Mouse (Mus musculus) olfactory bulb, adult 2 months (tissue): Measurements from ENCODE around the gene Hdhd3. TPM values are rescaled to one million over a fixed set of nuclear protein-coding genes. Genes with fewer than 3 reads are reported as not detected.

Experiments used
- H3K27ac ChIP-seq: fragments of 200-500 bp; 2 replicates; pipeline ENCODE4 v1.5.1; 2012; ENCODE audit warnings: low read depth, low read length; ENCODE audit not compliant: insufficient read depth
- H3K4me1 ChIP-seq: fragments of 200-500 bp; 2 replicates; pipeline ENCODE4 v1.6.1; 2012; ENCODE audit warnings: low read length; ENCODE audit not compliant: control insufficient read depth, insufficient read depth
- H3K4me3 ChIP-seq: fragments of 200-500 bp; 2 replicates; pipeline ENCODE4 v1.5.1; 2012; ENCODE audit warnings: mild to moderate bottlenecking, low read depth, low read length, moderate library complexity; ENCODE audit not compliant: insufficient read depth
- CTCF ChIP-seq: fragments of 200-500 bp; IDR thresholded peaks from 2 replicates; pipeline ENCODE4 v1.5.1; 2012; ENCODE audit warnings: low read depth, mild to moderate bottlenecking, low read length, moderate library complexity; ENCODE audit not compliant: insufficient read depth
- POLR2A ChIP-seq: fragments of 200-500 bp; IDR thresholded peaks from 2 replicates; pipeline ENCODE4 v1.6.1; 2012; ENCODE audit warnings: mild to moderate bottlenecking, low read depth, low read length, moderate library complexity; ENCODE audit not compliant: insufficient read depth
- WGBS: fragments of 180-500 bp; shearing (Covaris S2); methylation state at CpG from one replicate; pipeline ENCODE4 v1.1.7; 2018; 5-methylcytosine and 5-hydroxymethylcytosine counted together
- polyA plus RNA-seq: library from polyadenylated mRNA; stranded (reverse); fragments of >200 nt; gene quantifications from 2 replicates; pipeline ENCODE4 v1.2.4, GENCODE M21; 2012; ENCODE audit warnings: low replicate concordance; ENCODE audit not compliant: missing spikeins, insufficient read depth, insufficient read length

Gene Hdhd3
- polyA plus RNA-seq, 1 experiment, result not detected

DNA sequence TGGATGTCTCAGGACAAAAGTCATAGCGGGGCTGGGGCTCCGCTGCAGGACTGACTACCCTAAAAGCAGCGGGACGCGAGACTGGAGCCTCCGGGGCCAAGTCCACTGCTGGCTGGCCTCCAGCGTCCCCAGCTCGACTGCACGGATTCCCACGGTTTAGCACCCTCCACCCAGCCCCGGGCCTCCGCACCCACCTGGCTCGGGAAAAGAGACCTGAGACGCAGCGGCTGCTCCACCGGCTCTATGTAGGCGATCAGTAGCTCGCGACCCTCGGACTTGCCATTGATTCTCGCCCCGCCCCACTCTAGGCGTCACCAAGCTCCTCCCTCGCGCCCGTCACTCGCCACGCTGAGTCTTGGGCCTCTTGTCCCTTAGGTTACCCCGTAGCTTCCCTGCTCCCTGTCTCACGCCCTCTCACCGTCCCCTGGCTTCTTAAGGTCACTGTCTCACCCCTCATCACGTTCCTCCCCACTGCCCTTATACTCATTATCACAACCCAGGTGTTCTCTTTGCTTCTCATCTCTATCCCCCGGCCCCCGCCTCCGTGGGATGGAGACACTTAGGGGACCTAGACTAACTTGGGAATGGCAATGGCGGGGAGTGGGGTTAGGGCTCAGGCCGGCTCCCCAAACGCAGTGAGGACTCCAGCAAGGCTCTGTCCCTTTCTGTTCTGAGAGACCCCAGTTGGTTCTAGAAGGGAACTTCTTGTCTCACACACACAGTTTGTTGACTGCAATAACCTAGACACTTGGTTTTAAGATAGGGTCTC, 1.1 kb downstream of the Hdhd3 start:
- peak overlapping the region; percentile 99 for H3K4me3 ChIP-seq
- peak overlapping the region; percentile 94 for H3K27ac ChIP-seq
- peaks cover 8% of the 10 kb centered on the region; the same call in 1 of the 2 replicates for H3K4me1 ChIP-seq
- 2% methylated on average over 38 of the region's 38 CpGs for WGBS
- TF ChIP-seq POLR2A (peak; percentile 54; the same call in 1 of the 2 replicates), CTCF (no peak)

GRCm38 (mm10) chr4:62501534-62501933, 1.7 kb downstream of the Hdhd3 start:
- Histone ChIP-seq H3K4me3 (peak overlapping the region; percentile 99), H3K27ac (peak overlapping the region; percentile 94; the same call in 1 of the 2 replicates), H3K4me1 (peaks cover 8% of the 10 kb centered on the region; the same call in 1 of the 2 replicates)
- no peak for TF ChIP-seq CTCF
- TF ChIP-seq POLR2A, result no peak
- 1% methylated on average over 7 of the region's 7 CpGs for WGBS

DNA sequence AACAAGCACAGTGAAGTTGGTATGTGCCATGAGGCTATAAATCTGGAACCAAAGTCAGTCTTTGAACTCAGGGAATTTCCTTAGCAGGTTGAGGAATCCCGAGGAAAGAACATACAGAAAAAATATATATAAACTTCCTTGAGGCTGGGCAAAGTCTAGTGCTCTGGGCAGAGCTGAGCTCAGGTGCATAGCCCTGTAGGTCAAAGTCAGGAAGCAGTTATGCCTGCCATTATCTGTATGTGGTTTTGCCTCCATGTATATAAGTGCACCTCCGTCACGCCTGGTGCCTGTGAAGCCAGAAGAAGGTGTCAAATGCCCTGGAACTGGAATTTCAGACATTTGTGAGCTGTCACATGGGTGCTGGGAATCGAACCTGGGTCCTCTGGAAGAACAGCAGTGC, 2.5 kb downstream of the Hdhd3 start:
- peaks cover 8% of the 10 kb centered on the region; the same call in 1 of the 2 replicates for H3K4me1 ChIP-seq
- no peak for TF ChIP-seq CTCF
- TF ChIP-seq POLR2A, result no peak
- no peak overlapping the region for H3K4me3 ChIP-seq
- H3K27ac ChIP-seq, result no peak overlapping the region
- 92% methylated on average over 4 of the region's 4 CpGs for WGBS

GRCm38 (mm10) chr4:62496815-62497214, 6.5 kb downstream of the Hdhd3 start:
- TF ChIP-seq POLR2A (no peak), CTCF (no peak)
- Histone ChIP-seq H3K4me1 (0 out of 2 replicates have a peak, but pooled peaks cover 4% of the 10 kb centered on the region), H3K4me3 (no peak overlapping the region), H3K27ac (no peak overlapping the region)
- WGBS, result 36% methylated on average over 8 of the region's 8 CpGs

GRCm38 (mm10) chr4:62495946-62496345, 7.3 kb downstream of the Hdhd3 start:
- H3K4me1 ChIP-seq, result no peaks in the 10 kb centered on the region
- no peak overlapping the region for H3K27ac ChIP-seq
- no peak overlapping the region for H3K4me3 ChIP-seq
- WGBS, result 45% methylated on average over 8 of the region's 8 CpGs
- TF ChIP-seq CTCF (no peak), POLR2A (no peak)

GRCm38 (mm10) chr4:62494230-62494629, 9.0 kb downstream of the Hdhd3 start:
- TF ChIP-seq POLR2A (no peak), CTCF (no peak)
- 61% methylated on average over 9 of the region's 9 CpGs for WGBS
- H3K4me1 ChIP-seq, result no peaks in the 10 kb centered on the region
- H3K4me3 ChIP-seq, result no peak overlapping the region
- no peak overlapping the region for H3K27ac ChIP-seq

DNA sequence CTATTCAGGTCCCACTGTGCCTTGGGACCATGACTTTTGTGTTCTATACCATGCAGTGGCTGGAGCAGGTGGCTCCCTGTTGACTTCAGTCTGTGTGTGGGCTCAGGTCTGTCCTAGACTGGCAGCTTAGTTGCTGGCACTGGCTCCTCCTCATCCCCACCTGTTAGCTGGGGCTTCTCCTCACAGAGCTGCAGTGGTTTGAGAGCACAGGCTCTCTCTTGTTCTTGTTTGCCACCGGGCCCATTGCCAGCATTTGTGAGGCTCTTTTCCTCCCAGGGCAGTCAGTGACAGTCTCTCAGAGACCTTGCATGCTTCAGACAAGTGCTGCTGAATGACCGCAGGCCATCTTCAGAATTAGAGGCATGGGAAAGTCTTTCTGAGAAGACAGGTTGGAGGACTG, 10.6 kb downstream of the Hdhd3 start:
- no peak for TF ChIP-seq POLR2A
- TF ChIP-seq CTCF, result no peak
- Histone ChIP-seq H3K4me1 (no peaks in the 10 kb centered on the region), H3K4me3 (no peak overlapping the region), H3K27ac (no peak overlapping the region)
- 72% methylated on average over 2 of the region's 2 CpGs for WGBS

DNA sequence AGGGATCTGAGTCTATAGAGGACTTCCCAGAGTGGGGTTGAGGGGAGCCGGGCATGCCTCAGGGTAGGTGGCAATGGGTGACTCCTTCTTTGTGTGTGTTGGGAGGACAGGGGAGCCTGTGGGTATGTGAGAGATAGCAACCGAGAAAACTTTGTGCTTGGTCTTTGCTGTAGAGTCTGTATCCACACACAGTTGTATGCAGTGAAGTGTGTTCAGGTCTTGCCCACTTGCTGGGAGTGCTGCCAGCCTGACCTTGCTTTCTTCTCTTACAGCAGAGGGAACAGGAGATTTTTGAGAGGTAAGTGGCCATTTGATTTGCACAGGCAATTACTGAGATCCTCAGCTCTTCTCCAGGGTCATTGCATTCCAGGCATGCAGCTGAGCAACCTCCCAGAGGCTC, 15.4 kb downstream of the Hdhd3 start:
- no peaks in the 10 kb centered on the region for H3K4me1 ChIP-seq
- TF ChIP-seq CTCF (no peak), POLR2A (no peak)
- no peak overlapping the region for H3K27ac ChIP-seq
- WGBS, result 82% methylated on average over 2 of the region's 2 CpGs
- H3K4me3 ChIP-seq, result no peak overlapping the region

- Histone ChIP-seq H3K4me1 (no peaks in the 10 kb centered on the region), H3K4me3 (no peak overlapping the region), H3K27ac (no peak overlapping the region)
- 94% methylated on average over 5 of the region's 5 CpGs for WGBS
- TF ChIP-seq CTCF, result no peak
- no peak for TF ChIP-seq POLR2A
Observed at GRCm38 (mm10) chr4:62487172-62487571, 16.1 kb downstream of the Hdhd3 start.

- H3K4me1 ChIP-seq, result no peaks in the 10 kb centered on the region
- WGBS, result 90% methylated on average over 15 of the region's 15 CpGs
- no peak overlapping the region for H3K4me3 ChIP-seq
Observed at GRCm38 (mm10) chr4:62486162-62486696, 17.0 kb downstream of the Hdhd3 start.

More at GRCm38 (mm10) chr4:62486162-62486696, 17.0 kb downstream of the Hdhd3 start:
- H3K27ac ChIP-seq, result no peak overlapping the region
- TF ChIP-seq CTCF (no peak), POLR2A (no peak)
